Comparison of ENCODE assay signal across 30 mouse cellular contexts in the genomic region with DNA sequence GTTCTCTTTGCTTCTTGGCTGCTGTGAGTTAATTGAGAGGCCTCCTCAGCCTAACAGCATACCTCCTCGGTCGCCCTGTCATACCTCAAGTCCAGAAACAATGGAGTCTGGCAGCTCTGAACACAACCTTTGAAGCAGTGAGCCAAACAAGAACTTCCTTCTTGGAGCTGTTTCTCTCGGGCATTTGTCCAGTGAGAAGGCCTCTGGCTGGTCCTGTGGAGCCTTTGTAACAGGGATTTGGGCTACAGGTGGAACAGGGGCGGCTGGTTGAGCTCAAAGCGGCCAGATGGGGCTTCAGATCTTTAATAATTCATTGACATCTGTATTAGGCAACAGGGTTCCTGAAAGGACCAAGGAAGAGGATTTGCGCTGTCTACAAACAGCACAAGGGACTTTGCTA.
DNase-seq lines count a peak whose midpoint lies in the region; ATAC-seq and TF ChIP-seq lines count a peak whose summit lies in the region.
"Had no signal": no experiment of that assay in that cellular context is flagged by ENCODE, and none has a peak within 500 bp of the region (broad histone marks: within the 10 kb centered on the region; RNA-seq: fewer than 3 reads in every experiment).

No protein-coding gene starts in this region.

- DNase-seq in kidney, adult 2 months: peak; percentile 55
- no peak for DNase-seq in kidney, adult 8-10 months
- DNase-seq in neural tube, embryonic 10.5 days (ENCODE audit: extremely low spot score, low spot score): no peak
- DNase-seq in gonadal fat pad, adult 2 months (ENCODE audit: low read depth): peak; percentile 55
- no peak for DNase-seq in left cerebral cortex, adult 8-10 months (ENCODE audit: low spot score in 2 of 2)
- DNase-seq: adrenal gland, adult 2 months; adrenal gland, postnatal 14 days; cerebellum, adult 11 months; cerebellum, adult 8-10 months; cerebellum, postnatal 10 days; cerebellum, postnatal 36 days; embryo, embryonic 11 days; gastrocnemius, postnatal 10 days; gastrocnemius, postnatal 36 days; heart, adult 11 months; heart, postnatal 10 days; heart, postnatal 36 days had no signal

- H3K9ac ChIP-seq in neural tube, embryonic 15.5 days (replicated peaks): no peak overlapping the region
- H3K9ac ChIP-seq: embryonic facial prominence, embryonic 13.5 days; forebrain, embryonic 13.5 days; heart, embryonic 12.5 days; heart, embryonic 15.5 days had no signal

- H3K4me1 ChIP-seq in kidney, adult 2 months (ENCODE audit: control insufficient read depth, insufficient read depth, low read length): no peaks in the 10 kb centered on the region
- peaks cover 14% of the 10 kb centered on the region; the same call in 1 of the 2 replicates for H3K4me1 ChIP-seq in neural tube, embryonic 15.5 days
- H3K4me1 ChIP-seq: heart, embryonic 15.5 days had no signal

- TF ChIP-seq POLR2A in kidney, adult 2 months (IDR thresholded peaks at IDR 0.05; ENCODE audit: low read depth, low read length): no peak

- no peak overlapping the region for H3K4me2 ChIP-seq in neural tube, embryonic 15.5 days
- H3K4me2 ChIP-seq: embryonic facial prominence, embryonic 13.5 days; forebrain, embryonic 13.5 days; heart, embryonic 12.5 days; heart, embryonic 15.5 days had no signal

- no peaks in the 10 kb centered on the region for H3K9me3 ChIP-seq in neural tube, embryonic 15.5 days (replicated peaks)
- H3K9me3 ChIP-seq: embryonic facial prominence, embryonic 10.5 days; embryonic facial prominence, embryonic 13.5 days; forebrain, embryonic 10.5 days; heart, embryonic 12.5 days; heart, embryonic 15.5 days; hindbrain, embryonic 10.5 days had no signal

- H3K4me3 ChIP-seq in kidney, adult 2 months (ENCODE audit: insufficient read depth, low read depth, low read length): no peak overlapping the region
- no peak overlapping the region for H3K4me3 ChIP-seq in neural tube, embryonic 15.5 days (replicated peaks)
- H3K4me3 ChIP-seq: embryonic facial prominence, embryonic 10.5 days; embryonic facial prominence, embryonic 13.5 days; erythroblast, embryonic 14.5 days; forebrain, embryonic 10.5 days; forebrain, embryonic 13.5 days; heart, embryonic 12.5 days; heart, embryonic 15.5 days; hindbrain, embryonic 10.5 days had no signal

- H3K27ac ChIP-seq in kidney, adult 2 months (ENCODE audit: insufficient read depth, low read depth, low read length): no peak overlapping the region
- H3K27ac ChIP-seq in neural tube, embryonic 15.5 days (replicated peaks): 0 out of 2 replicates have a peak overlapping the region, but pooled peaks have one; percentile 45
- H3K27ac ChIP-seq: embryonic facial prominence, embryonic 10.5 days; embryonic facial prominence, embryonic 13.5 days; forebrain, embryonic 10.5 days; forebrain, embryonic 13.5 days; heart, embryonic 15.5 days; hindbrain, embryonic 10.5 days; hindbrain, postnatal 0 days had no signal

- H3K36me3 ChIP-seq in kidney, adult 2 months (ENCODE audit: control insufficient read depth, insufficient read depth, low read length): no peaks in the 10 kb centered on the region
- peaks cover 10% of the 10 kb centered on the region for H3K36me3 ChIP-seq in neural tube, embryonic 15.5 days
- H3K36me3 ChIP-seq: heart, embryonic 15.5 days had no signal

- no peak for TF ChIP-seq CTCF in kidney, adult 2 months (conservative IDR thresholded peaks at IDR 0.05; ENCODE audit: insufficient read depth, insufficient read length, low read depth, low read length)

- ATAC-seq in neural tube, embryonic 15.5 days (ENCODE audit: low FRiP score): no peak
- ATAC-seq: CD4-positive, CD25-positive, alpha-beta regulatory T cell, adult 4 months; forebrain, embryonic 13.5 days; forebrain, embryonic 16.5 days; hindbrain, postnatal 0 days; inflammation-experienced regulatory T-cells, adult 6 months had no signal

- no peaks in the 10 kb centered on the region for H3K27me3 ChIP-seq in kidney, adult 2 months (replicated peaks; ENCODE audit: control insufficient read depth, insufficient read depth, low read length)
- H3K27me3 ChIP-seq in neural tube, embryonic 15.5 days (replicated peaks): no peaks in the 10 kb centered on the region
- H3K27me3 ChIP-seq: embryonic facial prominence, embryonic 13.5 days; forebrain, embryonic 13.5 days; heart, embryonic 12.5 days; heart, embryonic 15.5 days had no signal

- WGBS in kidney, adult 2 months: 66% methylated on average over 6 of the region's 6 CpGs
- WGBS in neural tube, embryonic 15.5 days: 61% methylated on average over 6 of the region's 6 CpGs

Comparison
In these comparisons a context has a peak if more than half of its experiments do, and no peak if none do; other contexts are left out.
1. DNase-seq: peak in kidney, adult 2 months (single experiment) and gonadal fat pad, adult 2 months (single experiment); none in kidney, adult 8-10 months (0 of 2), neural tube, embryonic 10.5 days (single experiment) and left cerebral cortex, adult 8-10 months (0 of 2).